Mouse (Mus musculus): ENCODE data around the gene Fyn.
A peak's percentile ranks its signal among the peaks of the same experiment; 100 is the strongest.

The Fyn gene

DNA sequence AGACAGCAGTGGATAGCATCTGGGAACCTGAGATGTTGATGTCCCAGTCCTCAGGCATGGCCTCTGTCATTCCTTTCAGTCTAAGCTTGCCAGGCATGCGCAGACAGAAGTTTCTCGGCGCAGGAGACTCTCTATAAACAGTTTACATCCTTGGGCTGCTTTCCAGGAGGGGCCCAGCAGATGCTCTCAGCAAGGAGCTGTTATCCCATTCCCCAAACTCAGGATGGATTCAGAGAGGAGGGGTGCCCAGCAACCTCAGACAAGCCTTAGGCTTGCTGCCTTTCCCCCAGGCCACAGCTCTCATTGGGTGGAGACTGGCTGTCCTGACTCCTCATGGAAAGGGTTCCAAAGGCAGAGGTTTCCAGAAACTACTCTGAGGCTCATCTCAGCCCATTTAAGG is 242.6 kb downstream of the Fyn start:
- DNase-seq (ENCODE audit: extremely low spot score), result no peak

DNA sequence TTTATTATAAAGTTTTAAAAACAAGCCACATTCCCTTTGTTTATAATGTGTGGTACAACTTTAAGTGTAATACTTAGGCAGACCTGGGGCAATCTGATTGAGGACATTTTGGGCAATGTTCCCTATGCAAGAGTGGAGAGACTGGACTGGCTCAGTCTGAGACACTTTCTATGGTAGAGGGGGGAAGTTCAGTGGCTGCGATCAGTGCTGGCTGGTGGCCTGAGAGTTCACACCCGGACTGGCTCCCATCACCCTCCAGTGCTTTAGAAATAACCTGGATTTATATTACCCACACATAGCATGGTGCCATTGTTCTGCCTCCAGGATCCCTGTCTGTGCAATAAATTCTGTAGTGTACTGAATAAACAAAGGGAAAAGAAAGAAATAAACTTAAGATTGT is 243.5 kb downstream of the Fyn start:
- no peak for DNase-seq (ENCODE audit: extremely low spot score)

DNA sequence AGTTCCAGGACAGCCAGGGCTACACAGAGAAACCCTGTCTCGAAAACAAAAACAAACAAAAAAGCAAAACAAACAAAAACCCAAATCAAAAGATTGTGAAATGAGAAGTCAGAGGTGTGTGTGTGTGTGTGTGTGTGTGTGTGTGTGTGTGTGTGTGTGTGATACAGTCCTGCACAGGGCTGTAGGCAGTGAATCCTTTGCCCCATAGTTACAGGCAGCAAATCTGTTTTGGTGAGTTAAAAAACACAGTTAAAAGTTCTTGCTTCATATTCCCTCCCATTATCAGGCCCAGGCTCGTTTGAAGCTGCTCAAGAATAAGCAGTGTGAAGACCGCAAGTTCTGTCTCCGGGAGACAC is 244.0 kb downstream of the Fyn start, which contains the start of gene Traf3ip2:
Gene Traf3ip2 (plus strand): TSS at position 302 of the 356 bp plus-strand sequence.
- no peak for DNase-seq (ENCODE audit: extremely low spot score)

DNA sequence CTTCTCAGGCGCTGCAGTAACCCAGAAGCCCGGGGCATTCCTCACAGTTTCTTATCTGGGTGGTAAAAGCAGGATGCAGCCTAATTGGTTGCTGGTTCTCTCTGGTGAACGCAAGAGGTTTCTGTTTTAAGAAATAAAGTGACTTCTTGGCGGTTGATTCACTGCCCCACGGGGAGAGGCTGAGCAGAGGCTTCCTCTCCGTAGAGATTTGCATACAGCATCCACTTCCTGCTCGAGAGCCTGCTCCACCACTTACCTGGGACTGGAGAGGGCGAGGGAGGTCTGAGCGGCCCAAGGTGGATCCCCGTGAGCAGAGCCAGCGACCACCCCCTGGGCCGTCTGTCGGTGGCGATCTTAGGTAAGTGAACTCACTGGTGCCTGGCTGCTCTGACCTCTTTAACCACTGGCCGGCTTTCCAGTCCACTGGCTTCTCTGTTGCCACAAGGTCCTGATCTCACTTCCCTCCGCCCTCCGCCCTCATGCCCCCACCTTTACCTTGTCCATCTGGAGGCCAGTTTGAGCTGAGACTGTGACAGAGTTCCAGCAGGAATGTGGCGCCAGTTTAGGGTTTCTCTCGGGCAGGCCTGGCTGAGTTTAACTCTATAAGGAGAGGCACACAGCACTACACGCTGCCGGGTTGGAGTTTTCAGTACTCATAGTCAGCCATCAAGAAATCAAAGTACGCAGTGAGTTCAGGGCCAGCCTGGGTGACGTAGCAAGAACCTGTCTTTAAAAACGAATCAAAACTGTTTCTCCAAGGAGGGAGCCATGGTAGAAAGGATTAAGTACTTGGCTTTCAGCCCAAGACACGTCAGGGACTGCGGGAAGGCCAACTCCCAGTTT is 244.6 kb downstream of the Fyn start:
- DNase-seq (ENCODE audit: extremely low spot score), result peak; percentile 76

DNA sequence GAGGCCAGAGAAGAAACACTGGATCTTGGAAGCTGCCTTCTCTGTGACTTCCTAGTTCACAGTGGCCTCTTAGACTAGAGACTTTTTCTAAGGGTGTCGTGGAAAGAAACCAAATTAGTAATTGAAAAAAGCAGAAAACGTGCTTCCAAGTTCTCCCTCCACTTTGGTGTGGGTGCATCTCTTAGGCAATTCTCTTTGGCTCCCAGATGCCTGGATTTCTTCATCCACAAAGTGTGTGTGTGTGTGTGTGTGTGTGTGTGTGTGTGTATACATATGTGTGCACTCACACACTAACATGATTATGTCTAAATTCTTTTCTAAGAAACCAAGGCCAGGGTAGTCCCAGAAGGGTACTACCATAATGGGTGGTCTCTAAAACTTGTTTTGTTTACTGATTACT is 245.3 kb downstream of the Fyn start:
- no peak for DNase-seq (ENCODE audit: extremely low spot score)

DNA sequence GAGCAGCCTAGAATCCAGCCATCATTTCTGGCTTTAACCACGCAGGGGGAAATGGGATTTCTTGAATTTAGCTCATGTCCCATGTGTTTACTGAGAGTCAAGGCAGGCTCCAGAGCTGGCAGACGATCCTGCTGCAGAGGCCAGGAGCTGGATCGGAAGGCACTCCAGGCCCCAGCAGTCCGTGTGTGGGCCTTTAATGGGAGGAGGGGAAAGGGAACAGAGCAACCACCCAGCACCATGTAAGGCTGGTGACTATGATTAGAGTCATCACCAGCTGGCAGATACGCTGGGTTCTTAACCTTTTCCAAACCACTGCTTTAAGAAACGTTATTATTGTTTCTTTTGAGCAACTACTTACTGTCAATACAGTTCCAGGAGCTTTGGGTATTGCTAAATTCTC is 246.0 kb downstream of the Fyn start:
- no peak for DNase-seq (ENCODE audit: extremely low spot score)
